Mouse (Mus musculus) kidney, postnatal 25 days (tissue): ENCODE data around the gene Kif7.
A peak's percentile ranks its signal among the peaks of the same experiment; 100 is the strongest.

Source experiments
- DNase-seq, 2 experiments: peaks; one replicate each; pipeline ENCODE4 v3.0.0; 2021; ENCODE audit warnings: mixed read lengths in 2 of 2

The Kif7 gene

DNA sequence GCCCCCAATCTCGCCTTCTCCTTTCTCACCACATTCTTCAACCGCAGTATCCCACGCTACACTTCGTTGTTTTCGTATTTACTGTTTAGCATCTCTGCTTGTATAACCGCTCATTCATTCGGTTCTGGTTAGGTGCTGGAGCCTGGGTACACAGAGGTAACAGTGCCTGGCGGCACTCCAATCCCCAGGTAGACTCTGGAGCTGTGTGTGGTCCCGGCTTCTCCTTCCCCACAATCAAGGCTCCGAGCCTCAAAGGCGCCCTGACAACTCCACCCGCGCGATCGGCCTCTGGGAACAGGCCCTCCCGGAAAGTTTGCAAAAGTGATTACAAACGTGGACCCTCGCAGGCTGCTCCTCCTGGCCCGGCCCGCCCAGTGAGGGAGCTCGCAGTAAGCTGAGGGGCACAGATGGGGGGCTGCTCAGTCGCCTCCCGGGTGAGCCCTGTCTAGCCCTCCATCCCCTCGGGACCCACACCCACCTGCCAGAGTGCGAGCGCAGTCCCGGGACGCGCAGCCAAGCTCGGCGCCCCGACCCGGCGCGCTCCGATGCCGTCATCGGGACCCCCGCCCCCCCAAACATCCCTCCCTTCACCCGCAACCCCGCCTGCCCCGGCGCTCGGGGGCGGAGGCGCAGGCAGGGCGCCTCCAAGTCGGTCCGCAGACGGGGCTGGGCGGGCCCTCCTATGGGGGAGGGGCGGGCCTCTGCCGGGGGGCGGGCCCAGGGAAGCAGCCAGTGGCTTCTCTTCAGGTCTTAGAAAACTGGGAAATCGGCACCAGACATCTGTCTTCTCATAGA, at the start of gene Kif7:
Gene Kif7, minus strand, starts transcription at position 534 of the 795 bp plus-strand sequence.
- DNase-seq: peak; percentile 81 to 90

DNA sequence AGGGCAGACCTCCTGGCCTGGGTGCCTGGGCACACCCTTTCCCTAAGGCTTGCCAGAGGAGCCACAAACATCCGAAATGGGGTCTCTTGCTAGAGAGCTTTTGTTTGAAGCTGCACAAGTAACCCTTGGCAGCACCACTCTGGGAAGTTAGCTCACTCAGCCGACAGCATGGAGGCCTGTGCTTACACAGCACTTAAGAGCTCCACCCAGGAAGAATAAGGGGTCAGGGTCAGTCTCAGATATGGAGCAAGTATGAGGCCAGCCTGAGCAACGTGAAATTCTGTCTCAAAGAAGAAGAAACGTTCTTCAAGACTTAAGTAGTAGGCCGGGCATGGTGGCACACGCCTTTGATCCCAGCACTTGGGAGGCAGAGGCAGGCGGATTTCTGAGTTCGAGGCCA, 46.6 kb upstream of the Kif7 start:
- no peak for DNase-seq

DNA sequence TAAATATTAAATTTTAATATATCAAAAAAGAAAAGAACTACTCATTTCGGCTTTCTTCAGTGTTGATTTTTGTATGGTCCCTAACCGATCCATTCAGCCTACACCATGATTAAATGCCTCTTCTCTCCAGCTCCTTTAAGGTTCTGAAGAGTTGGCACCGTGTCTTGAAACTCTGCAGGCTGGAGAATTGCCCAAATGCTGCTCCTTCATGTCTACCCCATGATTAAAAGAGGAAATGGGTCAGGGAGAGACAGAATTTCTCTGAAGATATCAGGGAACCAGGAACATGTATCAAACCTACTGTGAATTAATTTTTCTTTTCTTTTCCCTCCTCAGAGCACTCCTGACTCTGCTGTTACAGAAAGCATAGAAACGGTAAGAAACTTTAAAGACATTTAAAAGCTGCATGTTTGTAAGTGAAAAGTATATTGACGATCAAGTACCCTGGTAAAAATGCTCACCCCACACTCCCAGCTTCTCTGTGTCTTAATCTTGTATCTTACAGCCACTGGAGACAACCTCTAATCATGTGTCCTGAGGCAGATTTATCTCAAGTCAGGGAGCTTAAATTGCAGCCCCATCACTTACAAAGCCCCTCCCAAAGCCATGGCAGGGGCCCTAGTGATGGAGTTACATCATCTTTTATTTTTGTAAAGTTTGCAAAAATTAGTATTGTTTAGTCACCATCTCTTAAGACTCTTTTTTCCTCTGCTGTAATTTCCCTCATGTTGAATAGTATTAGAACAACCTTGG, 45.8 kb upstream of the Kif7 start:
- DNase-seq: no peak

DNA sequence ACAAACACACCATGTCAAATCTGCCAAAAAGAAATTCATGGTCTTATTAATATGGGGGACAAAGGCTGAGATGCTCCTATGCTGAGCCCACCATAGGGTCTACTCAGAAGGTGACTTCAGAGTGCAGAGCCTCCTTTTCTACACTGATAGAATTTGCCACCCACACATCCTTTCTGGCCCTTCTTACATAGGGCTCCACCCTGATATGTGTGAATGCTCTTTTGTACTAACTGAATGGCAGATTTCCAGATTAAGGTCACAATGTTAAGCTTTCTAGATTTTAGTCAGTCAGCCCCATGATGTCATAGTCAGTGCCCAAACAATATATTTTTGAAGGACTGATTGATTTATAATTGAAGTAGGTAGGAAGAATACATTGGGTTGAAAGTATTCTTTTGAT, 44.2 kb upstream of the Kif7 start:
- DNase-seq: no peak

DNA sequence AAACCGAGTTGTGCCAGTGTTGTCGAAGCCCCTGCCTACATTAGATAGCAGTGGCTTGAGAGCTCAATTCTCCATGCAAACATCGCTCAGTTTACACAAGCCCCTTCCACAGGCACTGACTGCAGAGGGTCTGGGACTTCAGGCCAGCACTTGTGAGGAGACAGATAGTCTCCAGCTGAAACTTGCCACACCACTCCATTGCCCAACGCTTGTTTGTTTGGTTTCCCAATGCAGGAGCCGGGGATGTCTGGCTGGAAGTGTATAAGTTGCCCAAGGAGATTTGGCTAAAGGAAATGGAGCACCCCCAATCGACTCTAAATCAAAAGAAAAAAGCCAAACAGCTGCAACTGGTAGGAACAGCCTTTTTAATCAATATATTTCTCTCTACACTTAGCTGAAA, 42.7 kb upstream of the Kif7 start:
- DNase-seq: no peak

DNA sequence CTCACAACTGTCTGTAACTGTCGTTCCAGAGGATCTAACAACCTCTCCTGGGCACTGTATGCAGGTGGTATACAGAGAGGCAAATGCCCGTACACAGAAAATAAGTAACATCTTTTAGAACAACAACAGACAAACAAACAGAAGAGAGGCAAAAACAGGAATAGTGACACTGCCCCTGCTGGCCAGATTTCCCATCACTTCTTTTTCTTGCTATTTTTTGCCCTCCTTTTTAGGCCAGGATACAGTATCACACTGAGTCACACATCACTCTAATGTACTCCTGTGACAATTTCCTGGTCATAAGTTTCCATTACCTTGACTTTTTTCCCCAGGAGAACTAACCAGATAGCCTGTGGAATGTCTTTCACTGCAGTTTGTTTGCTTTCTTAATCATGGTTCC, 40.8 kb upstream of the Kif7 start:
- no peak for DNase-seq

DNA sequence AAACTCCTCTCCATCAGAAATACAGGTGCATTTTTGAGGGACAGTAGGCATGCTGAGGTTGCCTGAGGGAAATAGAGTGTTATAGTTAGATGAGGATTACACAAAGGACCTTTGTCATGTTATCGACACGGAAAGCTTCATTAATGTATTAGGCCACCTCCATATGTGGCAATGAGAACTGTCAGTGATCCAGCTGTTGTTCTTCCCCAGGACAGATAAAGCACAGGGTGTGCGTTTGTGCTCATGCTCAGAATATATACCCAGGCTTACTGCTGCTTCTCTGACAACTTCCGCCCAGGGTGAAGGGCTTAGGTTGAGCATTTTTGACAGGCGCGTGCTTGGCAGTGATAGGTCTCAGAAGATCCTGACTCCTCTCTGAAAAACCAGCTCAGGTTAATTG, 34.0 kb upstream of the Kif7 start:
- no peak for DNase-seq

DNA sequence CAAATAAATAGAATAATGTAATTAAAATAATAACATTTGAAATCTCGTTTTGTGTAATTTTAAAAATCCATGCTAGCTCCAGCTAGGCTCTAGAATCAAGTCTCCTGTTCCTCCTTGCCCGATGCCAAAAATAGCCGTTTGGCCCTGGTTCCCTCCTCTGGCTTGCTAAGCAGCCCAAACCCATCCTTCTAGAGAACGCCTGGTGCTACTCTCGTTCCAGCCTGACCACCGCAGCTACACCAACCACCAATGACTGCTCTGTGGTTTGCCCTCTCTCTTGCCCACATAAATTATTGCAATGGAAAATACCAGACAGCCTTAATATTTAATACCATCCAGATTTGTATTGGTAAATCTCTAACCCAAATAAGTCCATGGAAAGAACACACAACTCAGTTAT, 32.1 kb upstream of the Kif7 start:
- no peak for DNase-seq

DNA sequence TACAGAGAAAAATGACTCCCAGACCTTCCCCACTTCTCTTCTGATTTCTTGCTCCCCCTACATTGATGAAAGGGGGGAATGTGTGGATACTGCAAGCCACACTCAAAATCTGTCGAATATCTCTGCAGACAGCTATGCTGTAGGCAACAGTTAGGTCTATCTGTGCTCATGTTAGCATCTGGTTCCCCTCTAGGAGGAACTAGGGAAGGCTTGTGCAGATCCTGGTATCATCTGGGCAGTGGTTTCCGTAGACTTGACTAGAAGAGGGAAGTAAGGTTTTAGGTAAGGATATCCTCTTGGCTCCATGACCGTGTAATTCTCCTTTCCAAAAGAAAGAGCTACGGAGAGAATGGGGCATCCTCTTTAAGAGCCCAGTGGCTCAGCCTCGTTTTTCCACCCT, 29.1 kb upstream of the Kif7 start:
- no peak for DNase-seq

DNA sequence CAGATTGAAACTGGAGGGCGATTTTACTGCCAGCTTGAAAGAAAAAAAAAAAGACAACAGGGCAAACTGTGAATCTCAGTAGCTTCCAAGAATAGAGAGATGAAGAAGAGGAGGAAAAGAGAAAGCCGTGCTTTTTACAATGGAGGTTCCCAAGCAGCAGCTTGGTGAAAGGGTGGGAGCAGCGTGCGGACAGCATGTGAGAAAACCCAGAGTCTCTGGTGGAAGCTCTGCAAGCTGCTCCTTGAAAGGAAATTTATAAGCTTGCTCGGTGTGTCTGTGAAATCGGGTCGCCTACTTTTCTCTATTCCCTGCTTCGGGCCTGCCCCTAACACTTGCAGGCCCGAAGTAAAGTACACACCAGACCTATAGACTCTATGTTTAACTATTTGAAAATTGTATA, 28.5 kb upstream of the Kif7 start:
- DNase-seq: no peak

DNA sequence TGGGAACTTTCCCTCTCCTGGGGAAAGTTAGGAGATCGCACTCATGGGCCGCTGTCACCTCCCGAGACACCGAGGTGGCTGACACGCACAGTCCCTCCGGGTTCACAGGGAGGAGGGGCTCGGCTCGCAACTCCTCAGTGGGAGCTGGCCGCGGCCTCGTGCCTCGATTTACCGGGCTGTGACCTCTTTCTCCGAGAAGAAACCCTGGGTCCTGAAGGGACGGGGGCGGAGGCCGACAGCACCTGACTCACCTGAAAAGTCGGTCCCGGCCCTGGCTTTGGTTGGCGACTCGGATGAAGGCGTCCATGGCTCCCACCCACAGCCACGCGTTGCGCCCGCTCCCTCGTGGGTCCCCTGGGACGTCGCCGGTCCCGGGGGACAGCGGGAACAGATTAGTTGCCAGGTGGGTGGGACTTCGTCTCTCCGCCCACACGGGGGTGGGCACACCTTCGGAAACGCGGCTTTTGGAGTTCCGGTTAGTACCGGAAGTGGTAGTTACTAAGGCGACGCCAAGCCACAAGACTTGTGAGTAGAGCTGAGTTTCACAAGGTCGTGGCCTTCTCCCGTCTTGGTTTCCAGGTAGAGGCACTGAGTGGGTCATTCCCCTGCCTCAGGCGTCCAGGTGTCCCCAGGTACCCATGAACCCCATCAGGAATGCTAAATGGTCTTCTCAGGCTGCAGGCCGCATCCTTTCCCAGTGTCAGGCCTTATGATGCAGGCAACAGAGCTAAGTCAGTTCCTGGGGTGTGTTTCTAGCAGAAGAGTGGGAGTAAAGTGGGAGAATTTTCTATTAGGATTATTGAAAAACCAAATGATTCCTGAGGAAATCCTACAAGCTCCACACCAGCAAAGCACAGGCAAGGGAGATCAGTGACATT, 27.4 kb upstream of the Kif7 start, which contains the start of the genes Pex11a and Wdr93:
Gene Pex11a, minus strand, starts transcription at position 473 of the 878 bp plus-strand sequence.
Gene Wdr93, plus strand, starts transcription at position 505 of the 878 bp plus-strand sequence.
- DNase-seq: peak; percentile 87 to 93

DNA sequence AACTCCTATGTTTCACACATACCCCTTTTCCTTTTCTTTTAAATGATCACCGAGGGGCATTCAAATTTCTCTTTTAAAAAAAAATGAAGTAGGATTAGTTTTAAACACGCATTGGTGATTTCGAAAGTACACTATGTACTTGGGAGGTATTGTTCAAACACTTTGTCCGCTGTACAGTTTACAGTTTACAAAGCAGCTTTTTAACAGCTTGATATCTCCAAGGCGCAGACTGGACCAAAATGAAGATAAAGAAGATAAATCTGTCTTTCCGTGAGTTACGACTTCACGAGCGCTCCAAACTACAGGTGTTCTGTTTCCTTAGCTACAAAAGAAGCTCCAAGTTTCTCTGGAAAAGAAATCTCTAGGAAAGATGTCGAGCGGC, 26.7 kb upstream of the Kif7 start:
- no peak for DNase-seq

DNA sequence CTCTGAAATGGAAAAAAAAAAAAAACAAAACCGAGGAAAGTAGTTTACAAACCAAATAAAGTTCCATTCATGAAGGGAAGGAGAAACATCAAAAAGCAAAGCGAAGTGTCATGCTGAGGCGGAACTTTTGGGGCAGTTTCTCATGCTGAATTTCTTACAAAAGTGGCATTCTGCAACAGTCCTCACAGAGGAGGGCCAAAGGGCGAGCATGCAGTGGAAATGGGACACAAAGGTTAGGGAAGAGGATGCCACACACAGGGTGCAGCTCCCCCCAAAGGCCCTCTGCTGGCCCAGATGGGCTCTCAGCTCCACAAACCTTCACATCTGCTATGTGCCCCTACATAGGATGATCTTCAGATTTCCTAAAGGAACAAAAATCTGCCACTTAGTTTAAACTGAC, 24.8 kb upstream of the Kif7 start:
- peak; percentile 20 to 58 for DNase-seq

DNA sequence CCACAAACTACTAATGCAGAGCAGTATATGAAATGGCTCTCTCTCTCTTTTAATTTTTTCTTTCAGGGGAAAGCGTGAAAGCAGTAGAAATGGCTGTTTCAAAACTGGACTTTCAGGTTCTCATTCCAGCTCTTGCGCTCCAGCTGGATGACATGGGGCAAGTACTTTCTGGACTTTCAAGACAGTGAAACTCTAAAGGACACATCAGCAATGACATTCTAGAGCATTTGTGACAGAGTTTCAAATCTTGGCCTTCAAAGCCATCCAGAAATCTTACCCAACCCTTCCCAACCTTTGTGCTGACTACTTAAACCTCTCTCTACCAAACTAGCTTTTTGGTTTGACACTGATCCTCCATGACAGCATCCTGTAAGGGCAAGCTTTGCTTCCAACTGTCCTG, 23.4 kb upstream of the Kif7 start:
- no peak for DNase-seq

DNA sequence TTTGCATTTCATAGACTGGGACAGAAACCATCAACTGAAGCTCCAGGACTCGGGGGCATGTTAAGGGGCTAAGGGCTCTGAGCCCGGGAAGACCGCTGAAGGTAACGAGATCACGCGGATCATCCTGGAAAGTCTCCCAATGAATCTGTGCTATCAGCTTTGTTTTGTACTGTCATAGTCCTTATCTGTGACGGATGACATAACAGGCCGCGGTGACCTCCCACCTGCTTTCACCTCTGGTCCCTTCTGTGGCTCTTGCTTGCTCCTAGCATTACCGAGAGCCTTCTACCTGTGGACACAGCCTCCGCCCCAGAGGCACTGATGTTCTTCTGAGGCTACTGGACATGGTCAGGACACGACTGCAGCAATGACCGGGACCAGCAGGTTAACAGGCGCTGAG, 21.0 kb upstream of the Kif7 start:
- no peak for DNase-seq

DNA sequence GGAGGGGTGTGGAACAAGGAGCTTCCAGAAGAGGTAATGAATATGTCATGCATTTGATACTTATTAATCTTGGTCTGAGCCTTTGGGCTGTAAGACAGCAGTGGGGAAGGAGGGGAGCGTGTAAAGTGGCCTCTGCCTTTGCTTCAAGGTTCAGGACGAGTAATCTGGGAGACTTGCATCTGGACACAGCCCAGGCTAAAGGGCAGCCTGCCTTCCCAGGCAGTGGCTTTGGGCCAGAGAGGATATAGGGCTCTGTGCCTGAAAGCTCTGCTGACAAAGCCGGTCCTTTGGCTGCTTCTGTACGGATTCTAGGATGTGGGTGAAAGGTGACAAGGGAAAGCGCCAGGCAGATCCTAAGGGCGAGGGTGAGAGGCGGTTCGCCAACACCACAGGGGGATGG, 19.0 kb upstream of the Kif7 start:
- peak; percentile 86 to 96 for DNase-seq

DNA sequence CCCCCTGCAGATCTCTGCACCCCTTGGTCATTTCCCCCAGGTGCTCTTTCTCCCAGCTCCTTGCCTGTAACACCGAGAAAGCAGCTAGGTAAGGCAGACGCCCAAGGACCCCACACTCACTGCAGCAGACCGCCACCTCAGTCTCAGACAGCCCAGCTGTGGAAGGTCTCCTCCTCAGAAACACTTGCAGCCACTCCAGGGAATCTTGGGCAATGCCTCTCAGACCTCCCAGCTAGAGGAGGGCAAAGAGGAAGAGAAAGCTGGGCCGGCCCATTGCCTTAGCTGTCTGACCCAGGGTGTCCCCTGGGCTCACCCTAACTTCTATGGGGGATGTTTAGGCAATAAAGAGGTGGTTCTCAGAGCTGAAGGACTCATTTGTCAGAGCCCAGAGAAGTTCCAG, 17.1 kb upstream of the Kif7 start, which contains the start of gene Plin1:
Gene Plin1, minus strand, starts transcription at position 282 of the 400 bp plus-strand sequence.
- DNase-seq: no peak

DNA sequence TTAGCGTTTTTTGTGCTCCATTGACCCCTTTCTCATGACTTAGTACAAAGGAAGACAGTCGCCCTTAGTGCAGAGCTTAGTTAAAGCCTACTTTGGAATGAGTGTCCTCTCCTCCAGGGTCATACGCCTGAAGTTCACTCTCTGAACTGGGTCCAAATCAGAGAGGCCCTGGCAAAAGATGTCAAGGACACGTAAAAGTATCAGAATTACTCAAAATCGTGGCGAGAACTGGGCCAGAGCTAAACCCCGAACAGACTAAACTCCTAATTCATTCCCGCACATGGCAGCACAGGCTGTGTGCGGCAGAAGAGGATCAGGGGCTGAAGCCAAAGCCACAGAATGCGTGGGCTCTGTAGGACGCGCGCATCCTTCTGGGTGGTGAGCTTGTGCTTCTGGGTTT, 15.9 kb upstream of the Kif7 start:
- peak in 1 of 2 experiments; percentile 26 for DNase-seq

DNA sequence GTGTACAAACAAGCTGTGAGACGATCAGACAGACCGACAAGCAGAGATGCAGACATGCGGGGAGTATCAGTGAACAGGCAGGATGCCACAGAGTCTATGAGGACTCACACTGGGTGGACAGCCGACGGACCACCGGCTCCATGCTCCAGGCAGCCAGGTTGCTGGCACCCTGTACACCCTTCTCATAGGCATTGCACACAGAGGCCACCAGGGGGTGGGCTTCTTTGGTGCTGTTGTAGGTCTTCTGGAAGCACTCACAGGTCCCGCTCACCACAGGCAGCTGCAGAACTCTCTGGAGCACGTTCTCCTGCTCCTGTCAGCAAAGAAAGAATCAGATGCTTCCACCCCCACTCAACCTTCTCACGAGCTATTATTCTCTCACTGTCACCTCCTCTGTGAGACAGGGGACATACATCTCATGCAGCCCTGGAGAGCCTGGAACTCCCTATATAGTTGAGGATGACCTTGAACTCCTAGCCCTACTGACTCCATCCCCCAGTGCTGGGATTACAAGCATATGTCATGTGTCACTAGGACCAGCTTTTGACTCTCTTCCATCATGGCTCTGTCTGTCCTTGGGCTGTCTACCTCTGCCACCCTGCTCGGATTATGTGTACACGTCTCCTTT, 14.3 kb upstream of the Kif7 start:
- DNase-seq: peak in 1 of 2 experiments; percentile 53

DNA sequence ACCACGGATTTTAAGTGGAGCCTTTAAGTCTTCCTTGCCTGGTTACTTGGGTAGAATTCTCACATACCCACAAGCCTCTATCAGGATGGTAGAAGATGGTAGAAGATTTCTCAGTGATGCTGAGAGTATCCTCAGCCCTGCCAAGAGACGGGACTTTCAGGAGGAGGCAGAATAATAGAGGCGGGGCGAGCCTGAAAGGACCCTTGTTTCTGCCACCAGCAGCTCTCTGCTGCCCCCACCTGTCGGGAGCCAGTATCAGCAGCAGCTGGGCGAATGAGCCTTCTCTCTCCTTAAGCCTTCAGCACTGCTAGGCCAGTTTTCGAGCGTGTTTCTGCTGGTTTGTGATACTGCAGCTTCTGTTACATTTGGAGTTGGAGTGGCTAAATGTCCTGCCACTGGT, 13.6 kb upstream of the Kif7 start:
- peak; percentile 68 to 76 for DNase-seq

DNA sequence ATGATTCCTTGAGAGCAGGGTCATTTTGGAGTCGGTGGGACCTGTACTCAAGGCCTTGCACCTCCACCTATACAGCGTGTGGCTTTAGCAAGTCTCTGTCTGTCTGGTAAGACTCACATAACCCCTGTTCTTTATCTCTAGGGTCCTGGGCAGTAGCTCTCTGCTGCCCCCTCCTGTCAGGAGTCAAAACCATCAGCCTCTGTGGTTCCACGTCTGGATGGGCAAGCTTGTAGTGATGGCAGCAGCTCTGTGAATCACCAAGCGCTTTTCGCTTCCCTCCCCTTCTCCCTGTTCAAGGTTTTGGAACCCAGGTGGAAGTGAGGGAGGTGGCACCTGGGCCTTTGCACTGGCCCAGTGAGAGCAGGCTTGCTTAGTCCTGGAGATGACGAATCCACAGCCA, 12.7 kb upstream of the Kif7 start:
- DNase-seq: peak; percentile 64 to 66

DNA sequence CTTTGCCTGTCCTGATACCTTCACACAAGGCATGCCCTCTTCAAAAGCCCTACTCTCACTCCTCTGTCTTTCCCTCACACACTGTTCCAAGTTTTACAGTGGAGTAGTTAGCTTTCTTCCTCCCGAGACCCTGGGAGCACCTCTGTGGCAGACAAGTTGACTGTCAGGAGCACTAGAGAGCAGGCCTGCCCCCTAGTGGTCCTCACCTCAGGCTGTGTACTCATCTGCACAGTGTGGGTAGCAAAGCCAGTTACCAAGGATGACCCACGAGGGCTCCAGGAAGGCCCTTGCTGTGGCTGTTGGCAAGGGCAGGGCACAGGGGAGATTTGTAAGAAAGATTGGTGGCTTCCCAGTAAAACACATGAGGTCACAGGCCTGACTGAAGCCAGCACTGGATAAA, 11.6 kb upstream of the Kif7 start:
- DNase-seq: peak; percentile 74 to 86
